Mouse (Mus musculus) lung, adult 2 months (tissue): ENCODE data around the gene Slc41a2.

Source experiments
- CTCF ChIP-seq: fragments of 200-500 bp; IDR thresholded peaks from 2 replicates; pipeline ENCODE4 v1.5.1; 2011; ENCODE audit warnings: mild to moderate bottlenecking, low read length, control low read depth; ENCODE audit not compliant: insufficient read depth
- POLR2A ChIP-seq: fragments of 200-500 bp; IDR thresholded peaks from 2 replicates; pipeline ENCODE4 v1.6.1; 2011; ENCODE audit warnings: low read depth, mild to moderate bottlenecking, control low read depth, low read length, borderline replicate concordance; ENCODE audit errors: extremely low read depth

DNA sequence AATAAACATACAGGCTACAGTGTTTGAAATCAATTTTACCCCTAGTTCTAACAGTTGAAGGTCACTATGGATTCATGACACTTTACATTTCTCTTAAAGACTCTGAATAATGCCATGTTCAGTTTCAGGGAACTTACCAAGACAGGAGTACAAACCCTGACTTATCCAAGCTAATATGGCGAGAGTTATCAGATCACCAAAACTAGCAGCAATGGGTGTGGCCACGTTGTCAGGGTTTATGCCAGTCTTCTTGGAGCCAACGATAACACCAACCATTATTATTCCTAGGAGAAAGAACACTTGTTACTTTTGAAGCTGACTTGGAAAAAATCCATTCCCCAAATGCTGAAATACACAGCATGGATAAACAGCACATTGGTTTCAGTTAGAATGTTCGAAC, 40.7 kb downstream of the Slc41a2 start:
- TF ChIP-seq POLR2A: no peak
- TF ChIP-seq CTCF: no peak
